Mouse (Mus musculus): ENCODE data around the gene Hoxa4. TPM values are rescaled to one million over a fixed set of nuclear protein-coding genes. Genes with fewer than 3 reads are reported as not detected.
A peak's percentile ranks its signal among the peaks of the same experiment; 100 is the strongest.

Gene Hoxa4
- total RNA-seq, 2 experiments from 2014 or later = 0.69 to 1.3 TPM

DNA sequence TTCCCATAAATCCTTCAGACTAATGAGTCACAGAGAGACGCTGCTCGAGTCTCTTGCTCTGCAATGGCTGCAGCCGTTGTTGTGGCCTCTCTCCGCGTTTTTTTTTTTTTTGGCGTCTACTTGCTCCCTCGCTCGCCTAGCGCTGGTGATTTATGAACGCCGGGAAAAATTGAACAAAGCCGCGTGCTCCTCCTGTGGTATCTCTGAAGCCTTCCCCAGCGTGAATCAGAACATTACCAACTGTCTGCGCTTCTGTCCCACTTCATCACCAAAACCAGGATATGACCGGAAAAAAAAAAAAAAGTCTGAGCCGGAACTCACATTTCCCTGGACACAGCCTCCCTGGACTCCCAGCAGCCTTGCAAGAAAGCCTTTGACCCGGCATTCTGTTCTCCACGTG, 6.3 kb downstream of the Hoxa4 start:
- intact Hi-C loops (cut with DNase I) = no loop called here
- DNase-seq = no peak

DNA sequence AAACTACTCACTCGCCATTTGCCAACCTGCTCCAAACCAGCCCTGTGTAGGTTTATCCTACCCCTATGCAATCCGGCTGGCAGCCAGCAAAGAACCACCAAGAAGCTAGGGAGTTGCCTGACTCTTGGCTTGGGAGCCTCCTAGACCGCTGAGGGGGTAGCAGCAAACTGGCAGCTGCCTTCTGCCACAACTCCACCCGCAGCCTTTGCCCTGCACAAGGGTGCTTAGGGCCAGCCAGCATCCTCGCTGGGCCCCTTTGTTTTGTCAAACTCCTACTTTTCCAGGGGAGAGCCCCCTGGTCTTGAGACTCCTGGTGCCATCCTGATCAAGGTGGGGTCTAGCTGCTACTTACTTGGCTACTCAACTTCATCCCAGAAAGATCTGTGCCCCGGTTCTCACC, 6.9 kb downstream of the Hoxa4 start:
- DNase-seq = no peak
- intact Hi-C loops (cut with DNase I) = no loop called here

DNA sequence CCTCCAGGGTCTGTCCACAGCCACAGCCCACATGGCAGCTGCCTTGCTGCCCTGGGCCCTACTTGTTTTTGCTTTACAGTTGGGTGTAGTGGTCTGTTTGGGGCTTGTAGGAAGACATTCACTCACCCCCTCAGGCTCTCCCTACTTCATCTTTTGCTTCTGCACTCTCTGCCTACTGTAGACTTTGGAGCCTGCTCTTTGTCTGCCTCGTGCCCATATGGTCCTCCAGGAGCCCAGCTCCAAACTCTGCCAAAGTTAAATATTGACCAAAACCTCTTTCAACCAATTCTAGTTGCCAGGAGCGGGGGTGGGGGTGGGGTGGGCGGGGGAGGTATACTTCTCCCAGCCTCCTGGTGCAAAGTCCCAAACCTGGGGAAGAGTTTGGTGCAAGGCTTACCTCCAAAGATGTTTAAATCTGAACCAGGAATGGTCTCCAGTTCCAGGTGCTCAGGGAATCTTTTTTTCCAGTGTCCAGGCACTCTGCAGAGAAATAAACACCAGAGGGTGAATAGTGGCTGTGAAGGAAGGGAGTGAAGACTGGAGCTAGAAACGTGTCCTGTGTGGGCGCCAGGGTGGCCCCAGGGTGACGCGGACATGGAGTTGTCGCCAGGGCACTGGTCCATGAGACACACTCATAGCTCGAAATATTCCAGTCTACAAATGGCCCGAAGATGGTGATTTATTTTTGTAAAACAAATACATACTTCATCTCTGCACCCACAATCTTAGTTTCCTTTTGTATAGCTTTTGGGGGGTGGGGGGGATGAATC, 8.1 kb downstream of the Hoxa4 start:
- intact Hi-C loops (cut with DNase I) = no loop called here
- no peak for DNase-seq

DNA sequence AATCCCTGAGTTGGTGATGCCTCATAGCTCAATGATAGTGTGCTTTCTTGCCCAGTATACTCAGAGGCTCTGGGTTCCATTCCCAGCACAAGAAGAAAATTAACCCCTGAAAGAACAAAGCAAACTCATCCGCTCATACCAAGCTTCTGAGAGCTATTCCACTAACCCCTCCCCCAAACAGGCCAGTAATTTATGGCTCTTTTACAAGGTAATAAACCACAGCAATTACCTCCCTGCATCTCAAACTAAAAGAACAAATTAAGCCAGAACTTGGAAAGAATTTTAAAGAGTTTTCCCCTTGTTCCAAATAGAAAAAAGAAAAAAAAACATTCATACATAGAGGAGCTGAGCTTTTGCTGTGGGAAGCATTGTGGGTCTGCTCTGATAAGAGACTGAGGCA, 8.8 kb downstream of the Hoxa4 start:
- intact Hi-C loops (cut with DNase I) = no loop called here
- no peak for DNase-seq

DNA sequence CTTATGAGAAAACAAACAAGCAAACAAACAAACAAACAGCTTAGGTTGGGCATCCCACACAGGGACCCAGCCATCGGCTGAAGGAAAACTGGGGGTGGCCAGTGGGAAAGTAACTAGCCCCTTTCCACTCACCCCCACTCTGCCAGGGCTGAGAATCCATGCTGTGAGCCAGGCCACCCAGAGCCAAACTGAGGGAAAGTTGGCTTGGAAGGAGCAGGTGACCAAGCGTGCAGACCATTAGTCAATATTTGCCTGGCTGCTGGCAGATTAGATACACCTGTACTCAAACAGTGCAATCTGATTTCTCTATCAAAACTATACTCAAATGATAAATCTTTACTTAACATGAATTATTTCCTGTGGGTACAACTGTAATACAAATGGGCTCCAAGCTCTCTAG, 9.5 kb downstream of the Hoxa4 start:
- intact Hi-C loops (cut with DNase I) = no loop called here
- DNase-seq = no peak

DNA sequence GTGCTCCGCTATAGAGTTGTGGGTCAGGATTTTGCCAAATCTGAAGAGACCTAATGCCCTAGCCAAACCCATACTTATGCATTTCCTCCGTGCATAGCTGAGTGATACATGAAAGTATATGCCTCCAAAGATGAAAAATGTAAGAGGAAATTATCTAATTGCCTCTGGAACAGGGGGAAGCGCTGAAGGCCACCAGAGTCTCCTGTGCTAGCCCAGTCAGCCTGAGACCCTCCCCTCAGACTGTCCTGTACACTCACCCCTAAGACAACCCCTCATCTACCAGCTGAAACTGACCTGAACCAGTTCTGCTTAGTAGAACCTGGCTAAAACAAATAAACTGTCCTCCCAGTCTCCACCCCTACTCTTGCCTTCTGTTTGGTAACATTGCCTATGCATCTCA, 10.8 kb downstream of the Hoxa4 start:
- intact Hi-C loops (cut with DNase I) = no loop called here
- DNase-seq = no peak

DNA sequence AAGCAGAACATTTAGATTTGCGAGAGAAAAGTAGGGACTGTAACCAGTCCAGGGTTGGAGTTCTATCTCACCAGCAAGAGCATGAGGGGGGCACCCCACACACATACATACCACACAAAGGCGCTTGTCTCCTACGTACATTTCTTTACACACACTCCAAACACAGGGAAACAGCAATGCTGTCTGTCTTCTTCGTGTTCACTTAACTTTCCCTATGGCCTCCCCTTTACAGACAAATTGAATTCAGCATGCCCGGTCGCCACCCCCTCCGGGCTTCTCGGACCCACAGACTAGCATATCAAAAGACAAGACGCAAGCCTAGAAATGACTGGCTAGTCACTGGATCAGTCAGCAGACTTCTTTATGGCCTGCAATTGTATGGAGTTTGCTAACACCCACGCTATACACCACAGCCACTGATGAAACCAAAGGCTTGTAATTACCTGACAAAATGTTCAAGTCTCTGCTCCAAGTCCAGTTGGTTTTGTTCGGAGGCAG, 11.3 kb downstream of the Hoxa4 start:
- intact Hi-C loops (cut with DNase I) = no loop called here
- DNase-seq = no peak

DNA sequence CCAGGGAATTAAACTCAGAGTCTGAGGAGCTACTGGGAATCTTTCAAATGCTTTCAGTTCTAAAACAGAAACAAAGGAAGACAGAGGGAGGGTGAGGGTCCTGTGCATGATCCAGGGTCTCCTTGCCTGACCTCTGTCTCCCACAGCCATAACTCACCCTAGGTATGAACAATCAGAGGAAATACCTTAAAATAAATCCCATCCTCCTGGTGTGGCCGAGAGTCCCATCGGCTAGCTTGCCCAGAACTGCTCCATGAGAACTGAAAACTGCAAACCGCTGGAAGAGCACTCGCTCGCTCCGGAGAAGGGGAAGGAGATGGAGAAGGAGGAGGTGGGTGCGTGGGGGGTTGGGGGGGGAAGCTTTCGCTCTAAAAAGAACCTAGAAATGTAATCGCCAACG, 11.9 kb downstream of the Hoxa4 start:
- DNase-seq = no peak
- intact Hi-C loops (cut with DNase I) = no loop called here

DNA sequence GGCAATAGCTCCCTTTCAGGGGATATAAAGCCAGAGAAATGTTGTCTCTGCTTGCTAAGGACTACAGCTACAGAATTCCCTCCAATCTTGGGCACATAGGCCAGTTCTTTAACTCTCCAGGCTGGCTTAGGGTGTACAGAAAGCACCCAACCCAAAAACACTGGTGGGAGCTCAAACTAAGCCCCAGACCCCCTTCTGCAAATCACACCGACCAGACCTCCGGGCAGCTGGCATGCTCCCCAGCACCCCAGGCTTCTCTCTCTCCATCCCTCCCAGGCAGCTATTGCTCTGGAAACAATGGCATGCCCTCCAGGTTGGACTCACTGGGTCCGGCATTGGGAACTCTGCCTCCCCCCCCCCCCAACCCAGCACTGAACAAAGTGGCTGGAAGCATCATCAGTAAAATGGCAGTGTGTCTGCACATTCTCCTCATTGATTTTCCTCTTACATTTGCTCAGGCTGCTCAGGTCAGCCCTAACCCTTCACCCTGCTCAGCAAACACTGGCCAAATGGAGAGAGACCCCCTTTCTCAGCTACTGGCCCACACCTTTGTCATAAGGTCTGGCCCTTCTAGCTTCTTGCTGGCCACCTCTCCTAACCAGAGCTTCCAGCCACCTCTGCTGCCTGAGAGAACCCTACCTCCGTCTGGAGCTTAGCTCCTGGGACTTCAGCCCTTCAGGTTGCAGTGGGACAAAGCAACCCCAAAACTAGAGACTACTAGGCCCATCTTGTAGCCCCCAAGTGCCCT, 12.5 kb downstream of the Hoxa4 start:
- intact Hi-C loops (cut with DNase I) = no loop called here
- DNase-seq = no peak

DNA sequence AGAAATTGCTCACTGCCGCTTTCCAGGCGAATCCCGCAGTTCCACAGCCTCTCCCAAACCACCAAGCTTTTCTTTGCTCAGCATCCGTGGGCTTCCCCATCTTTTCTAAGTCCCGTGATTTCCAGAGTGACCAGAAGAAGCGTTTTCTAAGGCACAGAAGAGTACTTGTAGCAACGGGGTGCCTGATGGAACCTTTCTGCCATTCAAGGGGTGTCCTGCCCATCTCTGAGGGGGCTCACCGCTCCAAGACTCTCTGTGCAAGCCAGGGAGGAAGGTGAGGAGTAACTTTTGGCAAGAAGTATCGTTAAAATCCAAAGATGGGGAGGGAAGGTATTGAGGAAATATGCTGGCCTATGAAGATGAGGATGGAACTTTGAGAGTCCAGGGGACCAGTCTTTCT, 13.7 kb downstream of the Hoxa4 start:
- intact Hi-C loops (cut with DNase I) = no loop called here
- DNase-seq = no peak

DNA sequence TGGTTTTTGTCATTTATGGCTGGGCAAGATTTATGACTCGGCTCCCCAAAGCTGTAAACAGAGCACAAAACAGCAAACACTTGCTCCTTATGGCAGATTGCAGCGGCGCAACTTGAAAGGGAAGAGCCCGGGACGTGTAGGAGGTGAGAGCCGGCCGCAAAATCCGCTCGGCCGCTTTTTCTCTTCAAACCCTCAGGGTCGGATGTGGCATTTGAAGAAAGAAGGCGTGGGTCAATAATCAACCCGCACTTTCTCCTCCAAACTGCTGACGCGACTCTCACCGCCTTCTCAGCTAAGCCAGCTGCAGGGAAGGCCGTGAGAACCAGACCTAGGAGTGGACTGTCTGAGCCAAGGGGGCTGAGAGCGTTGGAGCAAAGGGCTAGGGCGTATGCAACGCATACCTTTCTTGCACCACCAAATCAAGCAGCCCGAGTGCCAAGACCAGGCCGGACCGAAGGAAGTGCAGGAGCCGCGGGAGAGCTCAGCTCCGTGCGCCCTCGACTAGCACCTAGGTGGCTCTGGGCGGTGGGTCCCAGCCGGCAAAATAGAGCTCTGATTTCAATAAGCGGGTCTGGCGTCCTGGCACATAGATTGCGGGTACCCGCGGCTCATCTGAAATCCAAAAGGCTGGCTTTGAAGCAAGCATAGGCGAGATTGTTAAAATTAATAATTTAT, 14.4 kb downstream of the Hoxa4 start, which contains the start of gene 5730596B20Rik:
TSS of gene 5730596B20Rik (plus strand) at position 438 of the 675 bp plus-strand sequence.
- intact Hi-C loops (cut with DNase I) = no loop called here
- DNase-seq = no peak

DNA sequence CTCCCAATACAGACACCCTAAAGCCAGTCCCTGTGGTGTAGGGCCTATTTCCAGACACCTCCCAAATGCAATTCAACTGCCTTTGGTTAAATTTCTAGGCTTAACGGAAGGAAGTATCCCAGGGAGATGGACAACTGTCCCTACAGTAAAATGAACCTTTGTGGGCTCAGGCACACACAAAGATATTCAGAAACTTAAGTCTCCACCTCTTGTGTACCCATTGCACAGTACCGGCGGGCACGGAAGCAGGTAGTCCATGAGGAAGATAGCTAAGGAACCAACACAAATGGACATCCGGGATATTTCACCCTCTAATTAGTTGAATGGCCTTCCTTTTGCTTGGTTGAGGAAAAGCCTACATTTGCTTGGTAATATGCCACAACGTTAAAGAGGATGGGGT, 15.2 kb downstream of the Hoxa4 start:
- intact Hi-C loops (cut with DNase I) = no loop called here

DNA sequence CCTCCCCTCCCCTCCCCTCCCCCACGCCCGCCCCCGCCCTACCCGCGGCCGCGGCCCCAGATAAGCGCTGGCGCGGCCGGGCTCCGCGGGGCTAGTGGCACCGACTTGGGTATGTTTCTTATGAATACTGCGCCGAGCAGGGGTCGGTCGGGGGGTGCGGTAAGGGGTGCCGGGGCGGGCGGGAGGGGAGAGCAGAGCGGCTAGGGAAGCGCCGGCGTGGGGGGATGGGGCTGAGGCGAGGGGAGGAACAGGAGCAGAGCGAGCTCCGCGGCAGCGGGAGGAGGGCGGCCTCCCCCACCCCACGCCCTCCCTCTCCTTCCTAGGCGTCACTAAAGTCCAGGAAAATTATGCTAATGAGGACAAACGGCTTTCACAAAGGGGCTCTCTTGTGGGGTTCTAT, 15.7 kb downstream of the Hoxa4 start:
- intact Hi-C loops (cut with DNase I) = no loop called here
- no peak for DNase-seq

More for the DNA sequence above, 15.2 kb downstream of the Hoxa4 start:
- DNase-seq = no peak

DNA sequence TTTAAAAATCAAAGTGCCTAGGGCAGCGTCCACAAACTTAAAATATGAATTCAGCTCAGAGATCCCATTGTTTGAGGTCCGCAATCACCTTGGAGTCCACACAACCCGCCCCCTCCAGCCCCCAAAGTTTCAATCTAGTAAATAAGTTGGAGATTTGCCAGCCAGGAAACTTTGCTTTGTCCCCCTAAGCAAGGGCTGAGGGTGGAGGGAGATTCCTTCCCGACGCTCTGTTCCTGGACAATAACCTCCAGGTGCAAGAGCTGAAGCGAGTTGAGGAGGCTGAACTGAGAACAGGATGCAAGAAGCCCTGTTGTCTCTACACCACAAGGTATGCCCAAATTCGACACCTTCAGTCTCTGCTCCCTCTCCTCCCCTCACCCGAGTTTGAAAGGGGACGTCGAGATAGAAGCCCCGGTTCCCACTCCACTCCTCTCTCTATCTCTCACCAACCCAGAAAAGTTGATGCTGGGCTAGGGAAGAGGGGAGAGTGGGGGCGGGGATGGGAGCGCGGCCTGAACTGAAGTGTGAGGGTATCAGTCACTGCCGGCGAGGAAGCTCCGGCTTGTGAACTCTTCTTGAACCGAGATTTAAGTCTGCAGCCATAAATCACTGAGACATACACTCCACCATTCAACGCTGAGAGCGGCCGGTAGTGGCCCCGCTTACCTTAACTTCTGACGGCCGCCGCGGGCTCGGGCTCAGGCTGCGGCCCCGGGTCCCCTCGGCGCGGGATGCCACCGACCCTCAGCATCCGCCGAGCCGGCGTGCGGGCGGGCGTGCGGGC, 16.4 kb downstream of the Hoxa4 start:
- no peak for DNase-seq
- intact Hi-C loops (cut with DNase I) = no loop called here

DNA sequence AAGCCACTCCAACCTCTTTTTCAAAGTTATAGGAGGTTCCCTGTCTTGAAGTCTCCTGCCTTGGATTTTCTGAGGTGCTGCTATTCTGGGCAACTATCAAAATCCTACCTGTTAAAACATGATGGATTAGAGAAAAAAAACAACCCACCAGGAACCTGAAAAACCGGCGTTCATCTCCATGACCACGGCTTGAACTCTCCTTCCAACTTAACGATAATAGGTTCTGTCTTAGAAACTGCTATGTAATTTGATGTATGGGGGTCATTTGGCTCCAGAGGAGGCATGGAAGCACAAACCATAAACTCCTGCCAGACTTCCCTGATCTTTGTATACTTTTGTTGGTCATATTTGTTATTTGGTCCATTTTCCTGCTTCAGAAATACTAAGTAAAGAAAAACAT, 17.9 kb downstream of the Hoxa4 start:
- intact Hi-C loops (cut with DNase I) = no loop called here

DNA sequence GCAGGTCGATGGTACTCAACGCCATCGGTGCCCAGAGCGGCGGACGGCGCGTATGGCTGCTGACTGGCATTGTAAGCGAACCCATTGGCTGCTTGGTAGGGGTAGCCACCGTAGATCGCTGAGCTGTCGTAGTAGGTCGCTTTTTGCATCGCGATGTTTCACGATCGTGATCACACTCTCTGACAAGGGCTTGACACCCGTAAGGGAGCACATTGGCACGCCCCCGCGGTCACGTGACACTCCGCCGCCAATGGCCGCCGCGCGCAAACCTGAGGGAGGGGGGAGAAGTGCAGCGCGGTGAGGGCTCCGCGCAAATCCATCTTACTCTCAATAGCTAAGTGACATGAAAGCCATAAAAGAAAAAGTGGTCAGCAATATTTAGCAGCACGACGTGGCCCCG, 19.1 kb downstream of the Hoxa4 start:
- intact Hi-C loops (cut with DNase I) = no loop called here

More for the DNA sequence above, 17.9 kb downstream of the Hoxa4 start:
- no peak for DNase-seq

DNA sequence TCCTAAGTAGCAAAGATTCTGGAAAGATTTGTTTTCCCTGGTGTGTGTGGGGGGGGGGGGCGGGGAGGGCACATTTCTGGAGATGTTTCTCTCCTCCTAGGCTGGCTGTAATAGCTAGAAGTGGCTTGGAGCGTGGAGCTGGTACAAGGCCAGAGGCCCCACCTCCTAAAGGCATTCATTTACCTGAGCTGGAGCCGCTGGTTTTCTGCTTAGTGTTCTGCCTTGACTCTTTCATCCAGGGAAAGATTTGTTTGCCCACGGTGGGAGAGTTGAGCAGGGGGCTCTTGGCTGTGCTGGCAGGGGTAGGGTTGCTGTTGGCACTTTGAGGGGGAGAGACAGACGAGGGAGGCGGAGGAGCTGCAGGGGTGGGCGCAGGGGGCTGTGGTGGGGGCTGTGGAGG, 19.6 kb downstream of the Hoxa4 start:
- no peak for DNase-seq
- intact Hi-C loops (cut with DNase I) = no loop called here

More for the DNA sequence above, 19.1 kb downstream of the Hoxa4 start:
- peak; percentile 64 to 69 for DNase-seq

DNA sequence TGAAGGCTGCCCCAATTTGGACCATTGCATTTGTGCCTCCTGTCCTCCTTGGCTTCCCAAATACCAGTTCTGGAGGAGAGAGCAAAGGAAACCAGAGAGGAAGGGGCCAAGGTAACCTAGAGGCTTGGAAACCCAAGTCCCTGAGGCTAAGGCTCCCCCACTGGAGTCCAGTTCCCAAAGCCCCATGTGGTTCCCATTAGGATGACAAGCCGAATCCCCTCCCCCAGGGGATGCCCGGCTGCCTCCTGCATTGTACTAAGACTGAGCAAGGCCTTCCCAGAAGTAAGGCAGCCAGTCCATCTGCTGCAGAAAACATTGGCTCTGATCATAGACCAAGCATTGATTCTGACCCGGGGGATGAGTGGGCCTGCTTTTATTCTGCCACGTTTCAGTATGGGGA, 20.2 kb downstream of the Hoxa4 start:
- intact Hi-C loops (cut with DNase I) = no loop called here
- no peak for DNase-seq

DNA sequence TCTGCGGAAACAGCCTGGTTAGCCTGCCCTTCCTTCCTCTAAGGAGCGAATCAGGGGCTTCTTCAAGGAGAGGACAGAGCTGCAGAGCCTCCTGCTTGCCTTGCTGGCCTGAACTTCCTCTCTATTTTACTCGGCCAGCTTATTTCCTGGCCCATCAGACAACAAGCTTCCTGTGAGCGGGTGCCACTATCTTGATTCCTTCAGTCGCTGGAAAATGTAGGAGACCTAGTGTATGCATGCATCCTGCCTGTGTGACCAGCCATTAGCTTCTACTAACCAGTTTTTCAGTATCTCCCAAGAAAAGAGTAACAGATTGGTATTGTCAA, 20.7 kb downstream of the Hoxa4 start:
- DNase-seq = no peak
- intact Hi-C loops (cut with DNase I) = no loop called here

DNA sequence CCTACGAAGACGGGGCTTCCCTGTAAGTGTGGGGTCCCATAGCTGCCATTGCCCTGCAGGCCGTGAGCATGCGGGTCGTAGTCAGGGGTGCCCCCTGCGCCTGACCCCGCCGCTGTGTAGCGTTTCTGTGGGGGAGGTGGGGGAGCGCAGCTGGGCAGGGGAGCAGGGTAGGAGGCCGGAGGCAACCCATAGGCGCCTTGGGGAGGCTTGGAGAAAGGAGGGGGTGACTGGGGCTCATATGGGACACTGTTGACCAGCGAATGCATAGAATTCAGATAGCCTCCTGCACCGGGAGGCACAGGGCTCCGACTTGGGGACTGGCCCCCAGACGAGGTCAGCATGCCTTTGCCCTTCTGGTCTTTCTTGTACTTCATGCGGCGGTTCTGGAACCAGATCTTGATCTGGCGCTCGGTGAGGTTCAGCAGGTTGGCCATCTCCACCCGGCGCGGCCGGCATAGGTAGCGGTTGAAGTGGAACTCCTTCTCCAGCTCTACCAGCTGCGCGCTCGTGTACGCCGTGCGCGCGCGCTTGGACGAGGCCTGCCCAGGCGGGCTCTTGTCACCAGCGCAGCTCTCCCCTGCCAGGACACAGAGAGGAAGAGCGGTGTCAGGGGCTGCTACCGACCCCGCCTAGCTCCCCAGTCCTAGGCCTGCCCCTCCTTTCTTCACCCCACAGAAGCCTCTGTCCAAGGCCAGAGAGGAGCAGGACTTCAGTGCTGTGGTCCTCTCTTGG, 21.2 kb downstream of the Hoxa4 start:
- intact Hi-C loops (cut with DNase I) = no loop called here
- DNase-seq = no peak
